Mouse (Mus musculus) CH12.LX (cell line): ENCODE measurements around the gene Fam78b. TPM values are rescaled to one million over a fixed set of nuclear protein-coding genes. Genes with fewer than 3 reads are reported as not detected.

ENCODE experiments used
- DNase-seq: peaks from one replicate; pipeline ENCODE4 v3.0.0-alpha.2; 2013; ENCODE audit errors: extremely low read depth
- H3K27ac ChIP-seq: 2 replicates; pipeline ENCODE4 v1.5.1; 2012; ENCODE audit warnings: low read depth, mild to moderate bottlenecking, control low read depth, moderate library complexity; ENCODE audit not compliant: insufficient read depth
- H3K27me3 ChIP-seq: replicated peaks from 2 replicates; pipeline ENCODE3; 2012; ENCODE audit warnings: inconsistent platforms
- H3K36me3 ChIP-seq, 2 experiments: replicated peaks in 1 of 2; 2 replicates each; pipeline versions ENCODE3 to v1.6.1; 2012; ENCODE audit warnings: inconsistent platforms in 1 of 2, low read length in 1 of 2, mild to moderate bottlenecking in 1 of 2, mixed read lengths in 1 of 2, moderate library complexity in 1 of 2; ENCODE audit not compliant: control insufficient read depth in 1 of 2, insufficient read depth in 1 of 2
- H3K4me1 ChIP-seq, 2 experiments: 2 replicates each; pipeline ENCODE4 v1.6.1; 2012; ENCODE audit warnings: inconsistent platforms in 1 of 2, moderate library complexity in 1 of 2; ENCODE audit not compliant: insufficient read depth in 2 of 2, control insufficient read depth in 1 of 2
- H3K4me2 ChIP-seq: 2 replicates; pipeline ENCODE4 v1.6.1; 2012; ENCODE audit warnings: low read depth, mild to moderate bottlenecking, control low read depth; ENCODE audit not compliant: poor library complexity, insufficient read depth, severe bottlenecking
- H3K4me3 ChIP-seq, 3 experiments: fragments of 150-350 bp in 1 of 3; sonication (generic) in 1 of 3; replicated peaks in 1 of 3; 2 replicates each; pipeline versions ENCODE3 to v1.5.1; 2011 to 2012; ENCODE audit warnings: low read depth in 2 of 3, low read length in 2 of 3, mild to moderate bottlenecking in 2 of 3, moderate library complexity in 2 of 3, control low read depth in 1 of 3, improper control_type of control experiment in 1 of 3, inconsistent platforms in 1 of 3, mixed read lengths in 1 of 3; ENCODE audit not compliant: poor library complexity in 1 of 3
- H3K79me2 ChIP-seq: replicated peaks from 2 replicates; pipeline ENCODE4 v1.6.1; 2012; ENCODE audit warnings: mild to moderate bottlenecking, moderate library complexity; ENCODE audit not compliant: control insufficient read depth, poor library complexity, insufficient read depth, severe bottlenecking; ENCODE audit errors: extremely low read depth
- H3K9ac ChIP-seq: 2 replicates; pipeline ENCODE4 v1.6.1; 2012; ENCODE audit warnings: low read depth, mild to moderate bottlenecking, control low read depth, moderate library complexity; ENCODE audit not compliant: insufficient read depth
- H3K9me3 ChIP-seq: replicated peaks from 2 replicates; pipeline ENCODE3; 2012; ENCODE audit warnings: low read length, inconsistent platforms, mixed read lengths
- CTCF ChIP-seq, 2 experiments: IDR thresholded peaks in 1 of 2; conservative IDR thresholded peaks in 1 of 2; 2 replicates each; pipeline ENCODE4 v1.5.1; 2011 to 2012; ENCODE audit warnings: low read depth in 2 of 2, low read length in 2 of 2, improper control_type of control experiment in 1 of 2, inconsistent platforms in 1 of 2, mild to moderate bottlenecking in 1 of 2, moderate library complexity in 1 of 2
- E2F4 ChIP-seq: IDR thresholded peaks from 2 replicates; pipeline ENCODE4 v1.6.1; 2011; ENCODE audit warnings: low read depth, low read length, improper control_type of control experiment; ENCODE audit not compliant: insufficient replicate concordance
- ELF1 ChIP-seq: IDR thresholded peaks from 2 replicates; pipeline ENCODE4 v1.6.1; 2014; ENCODE audit warnings: low read depth, mild to moderate bottlenecking, inconsistent platforms, low read length, improper control_type of control experiment
- EP300 ChIP-seq: IDR thresholded peaks from 2 replicates; pipeline ENCODE4 v1.6.1; 2011; ENCODE audit warnings: low read length, improper control_type of control experiment
- ETS1 ChIP-seq: conservative IDR thresholded peaks from 2 replicates; pipeline ENCODE4 v1.6.1; 2012; ENCODE audit warnings: low read depth, mild to moderate bottlenecking, inconsistent platforms, low read length, improper control_type of control experiment, moderate library complexity
- HCFC1 ChIP-seq: IDR thresholded peaks from 2 replicates; pipeline ENCODE4 v1.6.1; 2012; ENCODE audit warnings: low read depth, mild to moderate bottlenecking, inconsistent platforms, low read length, improper control_type of control experiment
- IRF4 ChIP-seq: IDR thresholded peaks from 2 replicates; pipeline ENCODE4 v1.6.1; 2014; ENCODE audit warnings: low read depth, mild to moderate bottlenecking, inconsistent platforms, low read length, improper control_type of control experiment
- JUN ChIP-seq: IDR thresholded peaks from 2 replicates; pipeline ENCODE4 v1.6.1; 2011; ENCODE audit warnings: low read depth, mild to moderate bottlenecking, low read length, improper control_type of control experiment, moderate library complexity; ENCODE audit not compliant: insufficient read depth
- MAFK ChIP-seq: IDR thresholded peaks from 2 replicates; pipeline ENCODE4 v1.6.1; 2011; ENCODE audit warnings: low read length, improper control_type of control experiment; ENCODE audit not compliant: insufficient replicate concordance
- MAZ ChIP-seq: IDR thresholded peaks from 2 replicates; pipeline ENCODE4 v1.6.1; 2012; ENCODE audit warnings: low read depth, mild to moderate bottlenecking, inconsistent platforms, low read length, improper control_type of control experiment, moderate library complexity
- MEF2A ChIP-seq: IDR thresholded peaks from 2 replicates; pipeline ENCODE4 v1.6.1; 2014; ENCODE audit warnings: low read depth, mild to moderate bottlenecking, inconsistent platforms, low read length, improper control_type of control experiment, borderline replicate concordance
- MXI1 ChIP-seq: IDR thresholded peaks from 2 replicates; pipeline ENCODE4 v1.6.1; 2011; ENCODE audit warnings: mild to moderate bottlenecking, low read depth, low read length, improper control_type of control experiment
- MYC ChIP-seq: IDR thresholded peaks from 2 replicates; pipeline ENCODE4 v1.6.1; 2011; ENCODE audit warnings: low read depth, mild to moderate bottlenecking, improper control_type of control experiment, low read length
- NELFE ChIP-seq: IDR thresholded peaks from 2 replicates; pipeline ENCODE4 v1.6.1; 2011; ENCODE audit warnings: low read depth, low read length, improper control_type of control experiment
- NRF1 ChIP-seq: IDR thresholded peaks from 2 replicates; pipeline ENCODE4 v1.6.1; 2014; ENCODE audit warnings: low read depth, mild to moderate bottlenecking, inconsistent platforms, low read length, improper control_type of control experiment, moderate library complexity
- POLR2A ChIP-seq: IDR thresholded peaks from 2 replicates; pipeline ENCODE4 v1.6.1; 2011; ENCODE audit warnings: low read depth, mild to moderate bottlenecking, improper control_type of control experiment, low read length
- POLR2AphosphoS2 ChIP-seq: IDR thresholded peaks from 2 replicates; pipeline ENCODE4 v1.6.1; 2011; ENCODE audit warnings: low read depth, low read length, improper control_type of control experiment
- RAD21 ChIP-seq: IDR thresholded peaks from 2 replicates; pipeline ENCODE4 v1.6.1; 2011; ENCODE audit warnings: low read depth, mild to moderate bottlenecking, low read length, improper control_type of control experiment, moderate library complexity
- RCOR1 ChIP-seq: conservative IDR thresholded peaks from 2 replicates; pipeline ENCODE4 v1.6.1; 2012; ENCODE audit warnings: low read depth, mild to moderate bottlenecking, inconsistent platforms, low read length, improper control_type of control experiment
- SIN3A ChIP-seq: IDR thresholded peaks from 2 replicates; pipeline ENCODE4 v1.6.1; 2012; ENCODE audit warnings: low read length, improper control_type of control experiment, inconsistent platforms
- TBP ChIP-seq: conservative IDR thresholded peaks from 2 replicates; pipeline ENCODE4 v1.6.1; 2011; ENCODE audit warnings: low read depth, low read length, improper control_type of control experiment
- USF1 ChIP-seq: IDR thresholded peaks from 2 replicates; pipeline ENCODE4 v1.6.1; 2014; ENCODE audit warnings: low read depth, mild to moderate bottlenecking, inconsistent platforms, low read length, improper control_type of control experiment
- ZC3H11A ChIP-seq: IDR thresholded peaks from 2 replicates; pipeline ENCODE4 v1.6.1; 2012; ENCODE audit warnings: low read depth, mild to moderate bottlenecking, inconsistent platforms, low read length, improper control_type of control experiment
- ZKSCAN1 ChIP-seq: IDR thresholded peaks from 2 replicates; pipeline ENCODE4 v1.6.1; 2012; ENCODE audit warnings: low read depth, inconsistent platforms, low read length, improper control_type of control experiment, borderline replicate concordance
- ZMIZ1 ChIP-seq: IDR thresholded peaks from 2 replicates; pipeline ENCODE4 v1.6.1; 2012; ENCODE audit warnings: low read depth, mild to moderate bottlenecking, inconsistent platforms, low read length, improper control_type of control experiment
- dilution Hi-C: fragments of 300-500 bp; cut with MboI; formaldehyde crosslinking; loops from 2 replicates; pipeline ENCODE4 v1.14.3; 2020; ENCODE audit warnings: low sequenced_read_pairs; ENCODE audit not compliant: extremely low pct_unique_long_range_greater_than_20kb, extremely low pct_ligation_motif_present
- in situ Hi-C: fragments of 300-500 bp; cut with MboI; formaldehyde crosslinking; loops from 3 replicates; pipeline ENCODE4 v1.14.3; 2019; ENCODE audit warnings: low sequenced_read_pairs, low pct_ligation_motif_present, low pct_unique_long_range_greater_than_20kb, mixed read lengths
- polyA plus RNA-seq: library from polyadenylated mRNA; unstranded; fragments of >175 nt; gene quantifications from 2 replicates; pipeline ENCODE4 v1.2.1, GENCODE M21; 2012; ENCODE audit warnings: low read depth; ENCODE audit not compliant: insufficient read length
- total RNA-seq, 2 experiments: library from RNA; depleted of rRNA; stranded (reverse); fragments of 300-350 nt in 1 of 2; fragments of >200 nt in 1 of 2; gene quantifications; 2 replicates each; pipeline ENCODE4 v1.2.3; 2012 to 2014

The Fam78b gene
- not detected in 2 replicates for total RNA-seq (2012; rRNA removed)
- total RNA-seq (2014; rRNA removed): not detected in 2 replicates
- polyA plus RNA-seq: not detected in 2 replicates

- H3K9me3 ChIP-seq: peaks cover 12% of the 10 kb centered on the region
- no peak for TF ChIP-seq EP300
- no peak for TF ChIP-seq SIN3A
- TF ChIP-seq IRF4: no peak
- TF ChIP-seq USF1: no peak
- TF ChIP-seq MAFK: no peak
- TF ChIP-seq POLR2A: no peak
- no peak for TF ChIP-seq RCOR1
- no peak for TF ChIP-seq NRF1
- no peak for TF ChIP-seq ZMIZ1
- no peak for TF ChIP-seq POLR2AphosphoS2
- TF ChIP-seq MAZ: no peak
- no peak for TF ChIP-seq TBP
- TF ChIP-seq, all 38 proteins: peak for 0
- no peak within 1 kb of the TSS for H3K27ac ChIP-seq
- no peak within 1 kb of the TSS for H3K4me2 ChIP-seq
- peaks cover 5% of the 10 kb centered on the region for H3K27me3 ChIP-seq
- no peak for DNase-seq
- in situ Hi-C loops: loop anchor here (25.0 kb wide), 1 partner anchor 564 kb away; no protein-coding TSS in a partner anchor
- no peaks in the 10 kb centered on the region for H3K79me2 ChIP-seq
- H3K4me1 ChIP-seq: no peaks in the 10 kb centered on the region
- no peaks in the 10 kb centered on the region for H3K36me3 ChIP-seq
- H3K4me3 ChIP-seq: no peak within 1 kb of the TSS
- dilution Hi-C loops: no loop called here
- no peak within 1 kb of the TSS for H3K9ac ChIP-seq
Measured at GRCm38 (mm10) chr1:167001174-167001843, at the start of gene Fam78b. Fam78b (plus strand) TSS chr1:167001417.

GRCm38 (mm10) chr1:166964508-166964907, 36.7 kb upstream of the Fam78b start:
- Histone ChIP-seq H3K9me3 (no peaks in the 10 kb centered on the region), H3K4me2 (no peak overlapping the region), H3K9ac (no peak overlapping the region), H3K36me3 (no peaks in the 10 kb centered on the region), H3K27ac (no peak overlapping the region), H3K4me3 (no peak overlapping the region), H3K27me3 (peaks cover 44% of the 10 kb centered on the region), H3K4me1 (no peaks in the 10 kb centered on the region), H3K79me2 (no peaks in the 10 kb centered on the region)
- dilution Hi-C loops (no loop called here), in situ Hi-C loops (no loop called here)
- no peak for TF ChIP-seq ZKSCAN1
- TF ChIP-seq MYC: no peak
- no peak for TF ChIP-seq EP300
- TF ChIP-seq ETS1: no peak
- TF ChIP-seq E2F4: no peak
- no peak for TF ChIP-seq ELF1
- no peak for TF ChIP-seq RAD21
- TF ChIP-seq ZC3H11A: no peak
- TF ChIP-seq HCFC1: no peak
- TF ChIP-seq ZMIZ1: no peak
- no peak for TF ChIP-seq CTCF (conservative IDR thresholded peaks at IDR 0.05 in 1 of 2, IDR thresholded peaks at IDR 0.05 in 1 of 2; ENCODE audit: low read depth in 2 of 2, low read length in 2 of 2)
- no peak for TF ChIP-seq MEF2A
- TF ChIP-seq NELFE: no peak
- no peak for TF ChIP-seq MXI1
- TF ChIP-seq JUN: no peak
- no peak for DNase-seq
